Mouse (Mus musculus) forebrain, embryonic 15.5 days (tissue): ENCODE results near the gene Fcgr4. TPM values are rescaled to one million over a fixed set of nuclear protein-coding genes. Genes with fewer than 3 reads are reported as not detected.
"Not testable (repeated sequence)": the region's sequence is repeated elsewhere in the genome, so short reads cannot be mapped to it uniquely, and the experiment has no call there.

Source experiments
- ATAC-seq: fragments of 200-750 bp; cut with Nextera tagmentation; replicated peaks from 2 replicates; pipeline ENCODE4 v1.8.0; 2017; ENCODE audit warnings: mild to moderate bottlenecking, moderate TSS enrichment, moderate library complexity
- H3K27ac ChIP-seq: fragments of 300-500 bp; sonication (generic); replicated peaks from 2 replicates; pipeline ENCODE4 v1.5.1; 2015; ENCODE audit warnings: mild to moderate bottlenecking, inconsistent platforms
- H3K27me3 ChIP-seq: fragments of 300-500 bp; sonication (generic); 2 replicates; pipeline ENCODE4 v1.6.1; 2015; ENCODE audit warnings: inconsistent platforms
- H3K36me3 ChIP-seq: fragments of 300-500 bp; sonication (generic); 2 replicates; pipeline ENCODE4 v1.6.1; 2015; ENCODE audit warnings: mild to moderate bottlenecking, inconsistent platforms
- H3K4me1 ChIP-seq: fragments of 300-500 bp; sonication (generic); 2 replicates; pipeline ENCODE4 v1.6.1; 2015; ENCODE audit warnings: inconsistent platforms
- H3K4me2 ChIP-seq: fragments of 300-500 bp; sonication (generic); replicated peaks from 2 replicates; pipeline ENCODE4 v1.6.1; 2015; ENCODE audit warnings: mild to moderate bottlenecking, inconsistent platforms
- H3K4me3 ChIP-seq: fragments of 300-500 bp; sonication (generic); 2 replicates; pipeline ENCODE4 v1.5.1; 2015; ENCODE audit warnings: mild to moderate bottlenecking, inconsistent platforms
- H3K9ac ChIP-seq: fragments of 300-500 bp; sonication (generic); replicated peaks from 2 replicates; pipeline ENCODE4 v1.6.1; 2015; ENCODE audit warnings: mild to moderate bottlenecking, inconsistent platforms
- H3K9me3 ChIP-seq: fragments of 300-500 bp; sonication (generic); 2 replicates; pipeline ENCODE4 v1.6.1; 2016; ENCODE audit warnings: inconsistent platforms
- WGBS: fragments of 180-500 bp; shearing (Covaris S2); methylation state at CpG from one replicate; pipeline ENCODE4 v1.1.7; 2015; ENCODE audit warnings: mixed read lengths; 5-methylcytosine and 5-hydroxymethylcytosine counted together
- polyA plus RNA-seq: library from polyadenylated mRNA; unstranded; fragments of >200 nt; fragmentation: Nextera tagmentation; extraction: Ambion mirVana; gene quantifications from 2 replicates; pipeline ENCODE4 v1.2.1, GENCODE M21; 2015

Fcgr4 gene
- polyA plus RNA-seq, 1 experiment from 2014 or later: 0.36 TPM

DNA sequence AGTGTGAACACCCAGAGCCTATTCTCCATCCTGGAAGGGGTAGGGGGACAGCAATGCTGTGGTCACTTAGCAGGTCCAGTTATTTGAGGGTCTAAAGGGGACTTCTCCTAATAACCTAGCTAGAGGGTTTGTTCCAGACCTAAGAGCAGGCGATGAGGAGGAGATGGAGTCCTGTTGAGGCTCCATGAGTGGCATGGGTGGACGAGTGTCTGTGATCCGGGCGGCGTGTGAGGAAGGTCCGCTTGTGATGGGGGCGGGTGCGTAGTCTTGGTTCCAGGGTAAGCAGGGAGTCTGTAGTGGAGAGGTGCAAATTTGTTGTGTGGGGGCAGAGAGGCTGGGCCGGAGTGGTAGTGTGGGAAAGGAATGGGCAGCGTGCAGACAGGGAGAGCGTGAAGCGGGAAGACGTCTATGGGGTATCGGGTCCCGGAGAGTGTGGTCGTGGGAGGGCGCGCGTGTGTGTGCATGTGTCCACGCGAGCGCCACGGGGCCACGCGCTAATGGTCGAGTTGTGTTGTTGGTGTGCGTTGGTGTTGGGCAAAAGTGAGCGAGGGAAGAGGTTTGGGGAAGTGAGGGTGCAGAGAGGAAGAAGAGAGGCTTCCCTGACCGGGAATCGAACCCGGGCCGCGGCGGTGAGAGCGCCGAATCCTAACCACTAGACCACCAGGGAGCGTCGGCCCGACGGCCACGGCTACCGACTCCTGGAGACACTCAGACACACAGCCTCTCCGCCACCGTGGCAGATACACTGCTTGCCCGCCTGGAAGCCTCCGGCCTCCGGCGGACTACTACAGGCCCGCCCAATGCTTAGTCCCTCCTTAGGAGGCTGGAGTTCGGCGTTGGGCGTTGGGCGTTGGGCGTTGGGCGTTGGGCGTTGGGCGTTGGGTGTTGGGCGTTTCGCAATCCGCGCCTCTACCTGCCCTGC is 45.1 kb downstream of the Fcgr4 start:
- H3K27me3 ChIP-seq: peaks cover 30% of the 10 kb centered on the region
- not testable (repeated sequence) for H3K36me3 ChIP-seq, H3K27ac ChIP-seq, H3K4me1 ChIP-seq, H3K9me3 ChIP-seq, H3K9ac ChIP-seq
- peak; percentile 72 for ATAC-seq
- H3K4me2 ChIP-seq: peak overlapping the region; percentile 38
- peak overlapping the region; percentile 31 for H3K4me3 ChIP-seq
- WGBS: 10% methylated on average over 41 of the region's 61 CpGs

DNA sequence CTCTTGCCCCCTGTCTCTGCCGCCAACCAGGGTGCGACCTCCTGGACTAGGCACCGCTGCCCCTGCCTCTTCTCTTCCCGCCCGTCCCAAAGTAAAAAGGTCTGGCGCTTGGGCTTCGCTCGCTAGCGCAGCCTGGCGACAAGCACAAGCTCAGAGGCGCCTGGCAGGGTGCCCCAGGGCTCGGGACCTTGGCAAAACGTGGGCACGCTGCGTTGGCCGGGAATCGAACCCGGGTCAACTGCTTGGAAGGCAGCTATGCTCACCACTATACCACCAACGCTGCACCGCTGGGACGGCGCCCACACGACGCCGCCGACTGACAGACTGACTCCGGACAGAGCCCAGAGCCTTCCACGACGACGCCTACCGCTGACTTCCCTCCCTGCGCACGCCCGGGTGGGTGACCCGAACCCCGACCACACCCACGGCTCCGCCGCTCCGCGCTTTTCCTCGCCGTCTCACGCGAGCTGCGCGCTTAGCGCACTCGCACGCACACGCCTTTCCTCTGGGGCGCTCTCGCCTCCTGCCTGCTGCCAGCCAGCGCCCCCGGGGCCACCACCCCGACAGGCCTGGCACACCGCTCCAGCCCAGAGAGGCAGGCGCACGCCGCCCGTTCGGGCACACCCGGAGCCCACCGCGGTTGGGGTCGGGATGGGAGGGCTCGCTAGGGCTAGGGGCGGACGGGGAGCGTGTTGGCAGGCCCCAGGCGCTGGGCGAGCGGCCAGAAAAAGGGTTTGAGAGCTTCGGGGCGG is 45.9 kb downstream of the Fcgr4 start, which contains the start of gene Fcgr3:
Fcgr3 (minus strand) TSS at position 445 of the 752 bp plus-strand sequence.
- not testable (repeated sequence) for H3K4me1 ChIP-seq, H3K27ac ChIP-seq, H3K9ac ChIP-seq, H3K9me3 ChIP-seq, H3K36me3 ChIP-seq
- peak within 1 kb of the TSS; percentile 38 for H3K4me2 ChIP-seq
- H3K4me3 ChIP-seq: peak within 1 kb of the TSS; percentile 36
- H3K27me3 ChIP-seq: peaks cover 34% of the 10 kb centered on the region
- ATAC-seq: peak; percentile 50
- WGBS: 1% methylated on average over 46 of the region's 75 CpGs

DNA sequence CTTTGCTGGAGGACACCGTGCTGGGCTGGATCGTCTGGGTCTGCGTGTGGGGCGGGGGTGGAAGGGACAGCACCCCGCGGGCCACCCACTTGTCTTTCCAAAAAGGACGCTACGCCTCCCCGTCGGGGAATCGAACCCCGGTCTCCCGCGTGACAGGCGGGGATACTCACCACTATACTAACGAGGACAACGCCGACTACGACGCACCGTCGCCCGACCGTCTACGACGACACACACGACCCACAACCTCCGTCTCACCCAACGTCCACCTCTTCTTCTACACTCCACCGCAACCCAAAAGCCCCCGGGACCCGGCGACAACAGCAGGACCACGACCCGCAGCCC is 46.5 kb downstream of the Fcgr4 start:
- H3K27me3 ChIP-seq: peaks cover 38% of the 10 kb centered on the region
- H3K36me3 ChIP-seq, H3K27ac ChIP-seq, H3K4me1 ChIP-seq, H3K9ac ChIP-seq, H3K9me3 ChIP-seq: not testable (repeated sequence)
- WGBS: 1% methylated on average over 21 of the region's 35 CpGs
- ATAC-seq: peak; percentile 57
- H3K4me3 ChIP-seq: peak overlapping the region; percentile 36
- peak overlapping the region; percentile 38 for H3K4me2 ChIP-seq

DNA sequence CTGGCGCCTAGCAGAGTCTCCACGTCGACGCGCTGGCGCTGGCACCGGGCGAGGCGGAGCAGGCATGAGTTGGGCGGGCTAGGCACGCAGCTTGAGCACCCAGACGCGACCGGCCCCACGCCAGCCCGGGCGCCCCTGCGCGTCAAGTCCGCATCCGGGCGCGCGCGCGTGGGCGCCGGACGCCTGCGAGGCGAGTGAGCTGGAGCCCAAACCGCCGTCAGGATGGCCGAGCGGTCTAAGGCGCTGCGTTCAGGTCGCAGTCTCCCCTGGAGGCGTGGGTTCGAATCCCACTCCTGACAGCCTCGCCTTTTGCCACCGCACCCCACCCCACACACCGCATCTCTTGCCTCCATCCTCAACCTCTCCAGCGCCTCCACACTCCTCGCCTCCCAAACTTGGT is 47.0 kb downstream of the Fcgr4 start:
- not testable (repeated sequence) for H3K9ac ChIP-seq, H3K4me1 ChIP-seq, H3K36me3 ChIP-seq, H3K9me3 ChIP-seq, H3K27ac ChIP-seq
- 7% methylated on average over 32 of the region's 45 CpGs for WGBS
- Histone ChIP-seq H3K4me3 (peak overlapping the region; percentile 31), H3K27me3 (peaks cover 38% of the 10 kb centered on the region), H3K4me2 (peak overlapping the region; percentile 34)
- peak; percentile 24 for ATAC-seq

DNA sequence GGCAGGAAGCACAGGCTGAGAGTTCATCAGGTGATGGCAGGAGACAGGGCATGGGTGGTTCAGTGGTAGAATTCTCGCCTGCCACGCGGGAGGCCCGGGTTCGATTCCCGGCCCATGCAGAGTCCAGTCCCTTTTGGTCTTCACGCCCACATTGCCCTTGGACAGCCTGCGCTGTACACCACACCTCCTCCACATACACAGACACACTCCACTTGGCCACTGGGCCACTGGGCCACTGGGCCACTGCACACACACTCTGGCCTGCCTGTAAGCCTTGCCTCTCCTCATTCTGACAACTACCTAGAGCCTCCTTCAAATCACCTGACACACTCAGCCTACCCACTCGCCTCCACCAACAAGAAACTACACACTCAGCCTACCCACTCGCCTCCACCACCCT is 47.9 kb downstream of the Fcgr4 start:
- 31% methylated on average over 4 of the region's 10 CpGs for WGBS
- not testable (repeated sequence) for H3K9ac ChIP-seq, H3K27ac ChIP-seq, H3K4me2 ChIP-seq, H3K4me1 ChIP-seq, H3K9me3 ChIP-seq, H3K4me3 ChIP-seq, H3K36me3 ChIP-seq
- peak; percentile 26 for ATAC-seq
- H3K27me3 ChIP-seq: peaks cover 41% of the 10 kb centered on the region

DNA sequence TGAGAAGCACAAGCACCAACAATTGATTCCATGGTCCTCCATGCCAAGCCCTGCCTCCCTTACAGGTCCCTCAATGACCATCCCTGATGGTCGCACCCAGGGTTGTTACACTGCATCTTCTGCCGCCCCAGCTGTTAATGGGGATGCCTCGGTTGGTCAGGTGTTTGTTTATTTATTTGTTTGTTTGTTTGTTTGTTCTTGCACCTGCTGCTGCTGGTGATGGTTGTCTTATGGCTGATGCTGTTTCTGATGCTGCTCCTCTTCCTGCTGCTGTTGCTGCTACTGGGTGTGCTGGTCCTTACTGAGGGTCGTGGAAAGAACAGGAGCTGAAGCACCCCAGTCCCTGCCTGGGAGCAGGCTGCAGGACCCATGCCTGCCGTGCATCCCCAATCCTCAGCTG is 49.2 kb downstream of the Fcgr4 start:
- H3K27me3 ChIP-seq: peaks cover 39% of the 10 kb centered on the region
- H3K9ac ChIP-seq, H3K36me3 ChIP-seq, ATAC-seq, H3K9me3 ChIP-seq, H3K4me3 ChIP-seq, H3K4me1 ChIP-seq, H3K27ac ChIP-seq, H3K4me2 ChIP-seq: not testable (repeated sequence)
- WGBS: 63% methylated on average over 5 of the region's 5 CpGs

DNA sequence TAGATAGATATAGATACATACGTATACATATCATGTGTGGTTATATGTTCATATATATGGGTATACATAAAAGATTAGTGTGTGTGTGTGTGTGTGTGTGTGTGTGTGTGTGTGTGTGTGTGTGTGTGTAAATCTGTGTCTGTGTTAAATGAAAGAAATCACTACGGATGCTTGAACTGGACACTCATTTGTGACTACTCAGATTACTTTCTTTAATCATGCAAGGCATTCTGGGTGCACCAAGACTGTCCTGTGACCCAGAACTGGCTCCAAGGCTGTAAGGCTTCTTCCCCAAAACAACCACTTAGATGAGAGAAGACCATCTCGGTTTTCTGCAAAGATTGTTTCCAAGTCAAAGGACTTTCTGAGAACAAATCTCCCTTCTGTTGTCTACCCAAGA is 50.8 kb downstream of the Fcgr4 start:
- WGBS: 67% methylated on average over 3 of the region's 3 CpGs

DNA sequence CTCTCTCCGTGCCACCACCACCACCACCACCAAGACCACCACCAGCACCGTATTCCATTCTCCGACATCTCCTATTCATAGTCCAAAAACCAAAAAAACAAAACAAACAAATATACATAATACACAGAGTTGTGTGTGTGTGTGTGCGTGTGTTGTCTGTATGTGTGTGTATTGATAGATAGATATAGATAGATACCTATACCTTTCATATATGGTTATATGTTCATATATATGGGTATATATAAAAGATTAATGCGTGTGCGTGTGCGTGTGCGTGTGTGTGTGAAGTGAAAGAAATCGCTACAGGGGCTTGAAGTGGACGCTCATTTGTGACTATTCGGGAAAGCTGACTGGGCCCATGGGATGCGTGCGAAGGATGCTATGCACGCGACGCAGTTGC is 52.2 kb downstream of the Fcgr4 start:
- H3K4me3 ChIP-seq: peak overlapping the region; percentile 12; the same call in 1 of the 2 replicates
- H3K4me2 ChIP-seq: not testable (repeated sequence)
- 26% methylated on average over 16 of the region's 16 CpGs for WGBS

More for the DNA sequence above, 50.8 kb downstream of the Fcgr4 start:
- not testable (repeated sequence) for H3K27ac ChIP-seq, H3K36me3 ChIP-seq, H3K9me3 ChIP-seq, H3K9ac ChIP-seq, H3K4me1 ChIP-seq, ATAC-seq, H3K4me2 ChIP-seq, H3K4me3 ChIP-seq
- H3K27me3 ChIP-seq: peaks cover 35% of the 10 kb centered on the region

DNA sequence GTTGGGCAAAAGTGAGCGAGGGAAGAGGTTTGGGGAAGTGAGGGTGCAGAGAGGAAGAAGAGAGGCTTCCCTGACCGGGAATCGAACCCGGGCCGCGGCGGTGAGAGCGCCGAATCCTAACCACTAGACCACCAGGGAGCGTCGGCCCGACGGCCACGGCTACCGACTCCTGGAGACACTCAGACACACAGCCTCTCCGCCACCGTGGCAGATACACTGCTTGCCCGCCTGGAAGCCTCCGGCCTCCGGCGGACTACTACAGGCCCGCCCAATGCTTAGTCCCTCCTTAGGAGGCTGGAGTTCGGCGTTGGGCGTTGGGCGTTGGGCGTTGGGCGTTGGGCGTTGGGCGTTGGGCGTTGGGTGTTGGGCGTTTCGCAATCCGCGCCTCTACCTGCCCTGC is 53.0 kb downstream of the Fcgr4 start:
- not testable (repeated sequence) for H3K27ac ChIP-seq, H3K9me3 ChIP-seq, H3K4me1 ChIP-seq, H3K9ac ChIP-seq, H3K4me2 ChIP-seq, H3K4me3 ChIP-seq, H3K36me3 ChIP-seq
- WGBS: no CpG with 5 or more reads among the region's 35 CpGs
- peaks cover 23% of the 10 kb centered on the region for H3K27me3 ChIP-seq
- ATAC-seq: peak; percentile 59

More for the DNA sequence above, 52.2 kb downstream of the Fcgr4 start:
- not testable (repeated sequence) for H3K4me1 ChIP-seq, H3K9ac ChIP-seq, H3K9me3 ChIP-seq, ATAC-seq, H3K36me3 ChIP-seq, H3K27ac ChIP-seq
- H3K27me3 ChIP-seq: peaks cover 27% of the 10 kb centered on the region

DNA sequence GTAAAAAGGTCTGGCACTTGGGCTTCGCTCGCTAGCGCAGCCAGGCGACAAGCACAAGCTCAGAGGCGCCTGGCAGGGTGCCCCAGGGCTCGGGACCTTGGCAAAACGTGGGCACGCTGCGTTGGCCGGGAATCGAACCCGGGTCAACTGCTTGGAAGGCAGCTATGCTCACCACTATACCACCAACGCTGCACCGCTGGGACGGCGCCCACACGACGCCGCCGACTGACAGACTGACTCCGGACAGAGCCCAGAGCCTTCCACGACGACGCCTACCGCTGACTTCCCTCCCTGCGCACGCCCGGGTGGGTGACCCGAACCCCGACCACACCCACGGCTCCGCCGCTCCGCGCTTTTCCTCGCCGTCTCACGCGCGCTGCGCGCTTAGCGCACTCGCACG is 53.5 kb downstream of the Fcgr4 start:
- peak; percentile 35 for ATAC-seq
- not testable (repeated sequence) for H3K4me3 ChIP-seq, H3K4me2 ChIP-seq, H3K9ac ChIP-seq, H3K4me1 ChIP-seq, H3K36me3 ChIP-seq, H3K27ac ChIP-seq, H3K9me3 ChIP-seq
- peaks cover 25% of the 10 kb centered on the region for H3K27me3 ChIP-seq
- no CpG with 5 or more reads among the region's 45 CpGs for WGBS

DNA sequence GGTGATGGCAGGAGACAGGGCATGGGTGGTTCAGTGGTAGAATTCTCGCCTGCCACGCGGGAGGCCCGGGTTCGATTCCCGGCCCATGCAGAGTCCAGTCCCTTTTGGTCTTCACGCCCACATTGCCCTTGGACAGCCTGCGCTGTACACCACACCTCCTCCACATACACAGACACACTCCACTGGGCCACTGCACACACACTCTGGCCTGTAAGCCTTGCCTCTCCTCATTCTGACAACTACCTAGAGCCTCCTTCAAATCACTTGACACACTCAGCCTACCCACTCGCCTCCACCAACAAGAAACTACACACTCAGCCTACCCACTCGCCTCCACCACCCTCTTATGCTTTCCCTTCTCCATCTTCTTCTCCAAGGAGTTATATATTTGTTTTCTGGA is 55.6 kb downstream of the Fcgr4 start:
- H3K36me3 ChIP-seq, H3K27ac ChIP-seq, ATAC-seq, H3K9me3 ChIP-seq, H3K4me3 ChIP-seq, H3K4me1 ChIP-seq, H3K9ac ChIP-seq, H3K4me2 ChIP-seq: not testable (repeated sequence)
- peaks cover 23% of the 10 kb centered on the region for H3K27me3 ChIP-seq
- 18% methylated on average over 8 of the region's 10 CpGs for WGBS

DNA sequence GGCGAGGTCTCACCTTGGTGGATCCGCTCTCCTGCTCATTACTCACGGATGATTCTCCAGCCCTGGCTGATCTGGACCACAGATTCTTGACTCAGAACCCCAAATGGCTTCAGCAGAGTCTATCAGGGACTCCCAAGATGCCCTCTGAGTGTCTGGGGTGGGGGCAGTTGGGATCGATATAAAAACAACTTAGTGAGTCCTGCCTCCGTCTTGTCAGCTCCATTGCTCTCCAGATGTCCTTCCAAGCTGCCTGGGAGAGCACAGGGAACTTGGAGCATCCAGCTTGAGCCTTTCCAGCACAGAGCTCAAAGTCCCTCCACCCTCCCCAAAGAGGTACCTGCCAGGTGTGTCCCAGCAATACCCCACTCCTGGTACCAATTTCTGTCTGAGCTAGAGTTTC is 57.5 kb downstream of the Fcgr4 start:
- H3K27ac ChIP-seq, H3K9me3 ChIP-seq, H3K4me3 ChIP-seq, ATAC-seq, H3K9ac ChIP-seq, H3K36me3 ChIP-seq, H3K4me1 ChIP-seq, H3K4me2 ChIP-seq: not testable (repeated sequence)
- 72% methylated on average over 5 of the region's 5 CpGs for WGBS
- H3K27me3 ChIP-seq: peaks cover 12% of the 10 kb centered on the region
